Mouse (Mus musculus): ENCODE data around the gene Hs6st1. TPM values are rescaled to one million over a fixed set of nuclear protein-coding genes. Genes with fewer than 3 reads are reported as not detected.

Hs6st1 gene
- total RNA-seq (2014; rRNA removed) (40.2 and 43.7 TPM in 2 replicates), polyA plus RNA-seq (2012; rRNA removed) (110 and 121 TPM in 2 replicates)

- H3K27me3 ChIP-seq (ENCODE audit: control insufficient read depth, insufficient read depth, low read length), result no peaks in the 10 kb centered on the region
- H3K27ac ChIP-seq (replicated peaks; ENCODE audit: insufficient read depth, low read depth, low read length), result peak within 1 kb of the TSS; percentile 98
- TF ChIP-seq POLR2A (IDR thresholded peaks at IDR 0.05; ENCODE audit: extremely low read depth, insufficient read depth, low read length) (peak; percentile 83), CTCF (IDR thresholded peaks at IDR 0.05; ENCODE audit: low read depth, low read length) (no peak)
- H3K9ac ChIP-seq (ENCODE audit: low read depth, low read length), result peak within 1 kb of the TSS; percentile 89
- peak within 1 kb of the TSS; percentile 80 for H3K4me3 ChIP-seq (ENCODE audit: insufficient read depth, low read depth, low read length)
- H3K79me2 ChIP-seq (ENCODE audit: control insufficient read depth, insufficient read depth, low read length), result peaks cover 37% of the 10 kb centered on the region
- under 1% methylated on average over 55 of the region's 55 CpGs for WGBS
- peaks cover 25% of the 10 kb centered on the region for H3K4me1 ChIP-seq (ENCODE audit: control insufficient read depth, insufficient read depth, low read length)
- peak; percentile 95 for DNase-seq (ENCODE audit: extremely low read depth, low read depth, low spot score)
- H3K36me3 ChIP-seq (ENCODE audit: control insufficient read depth, insufficient read depth, low read length), result no peaks in the 10 kb centered on the region
These were observed at the start of gene Hs6st1 for GRCm38 (mm10) chr1:36068076-36068475. Gene Hs6st1, plus strand, starts transcription at chr1:36068400.

GRCm38 (mm10) chr1:36018617-36019016 is 49.6 kb upstream of the Hs6st1 start:
- Histone ChIP-seq H3K27me3 (ENCODE audit: control insufficient read depth, insufficient read depth, low read length) (no peaks in the 10 kb centered on the region), H3K9ac (ENCODE audit: low read depth, low read length) (no peak overlapping the region), H3K4me1 (ENCODE audit: control insufficient read depth, insufficient read depth, low read length) (no peaks in the 10 kb centered on the region), H3K4me3 (ENCODE audit: insufficient read depth, low read depth, low read length) (no peak overlapping the region), H3K27ac (replicated peaks; ENCODE audit: insufficient read depth, low read depth, low read length) (no peak overlapping the region), H3K36me3 (ENCODE audit: control insufficient read depth, insufficient read depth, low read length) (no peaks in the 10 kb centered on the region), H3K79me2 (ENCODE audit: control insufficient read depth, insufficient read depth, low read length) (no peaks in the 10 kb centered on the region)
- DNase-seq (ENCODE audit: extremely low read depth, low read depth, low spot score), result no peak
- TF ChIP-seq POLR2A (IDR thresholded peaks at IDR 0.05; ENCODE audit: extremely low read depth, insufficient read depth, low read length) (no peak), CTCF (IDR thresholded peaks at IDR 0.05; ENCODE audit: low read depth, low read length) (no peak)
- WGBS, result over 99% methylated on average over 4 of the region's 4 CpGs

- no peak for DNase-seq (ENCODE audit: extremely low read depth, low read depth, low spot score)
- no peak for TF ChIP-seq POLR2A (IDR thresholded peaks at IDR 0.05; ENCODE audit: extremely low read depth, insufficient read depth, low read length)
- TF ChIP-seq CTCF (IDR thresholded peaks at IDR 0.05; ENCODE audit: low read depth, low read length), result no peak
- no peaks in the 10 kb centered on the region for H3K36me3 ChIP-seq (ENCODE audit: control insufficient read depth, insufficient read depth, low read length)
- no peaks in the 10 kb centered on the region for H3K4me1 ChIP-seq (ENCODE audit: control insufficient read depth, insufficient read depth, low read length)
- H3K79me2 ChIP-seq (ENCODE audit: control insufficient read depth, insufficient read depth, low read length), result no peaks in the 10 kb centered on the region
- H3K4me3 ChIP-seq (ENCODE audit: insufficient read depth, low read depth, low read length), result no peak overlapping the region
- 97% methylated on average over 2 of the region's 2 CpGs for WGBS
- no peak overlapping the region for H3K27ac ChIP-seq (replicated peaks; ENCODE audit: insufficient read depth, low read depth, low read length)
- H3K27me3 ChIP-seq (ENCODE audit: control insufficient read depth, insufficient read depth, low read length), result no peaks in the 10 kb centered on the region
- no peak overlapping the region for H3K9ac ChIP-seq (ENCODE audit: low read depth, low read length)
These were observed 49.0 kb upstream of the Hs6st1 start for GRCm38 (mm10) chr1:36019161-36019560.

GRCm38 (mm10) chr1:36020315-36020714 is 47.9 kb upstream of the Hs6st1 start:
- no peak for DNase-seq (ENCODE audit: extremely low read depth, low read depth, low spot score)

GRCm38 (mm10) chr1:36030421-36030821 is 37.8 kb upstream of the Hs6st1 start:
- TF ChIP-seq POLR2A (IDR thresholded peaks at IDR 0.05; ENCODE audit: extremely low read depth, insufficient read depth, low read length) (no peak), CTCF (IDR thresholded peaks at IDR 0.05; ENCODE audit: low read depth, low read length) (0 out of 2 replicates have a peak, but pooled peaks have one; percentile 9)
- H3K9ac ChIP-seq (ENCODE audit: low read depth, low read length), result no peak overlapping the region
- DNase-seq (ENCODE audit: extremely low read depth, low read depth, low spot score), result peak; percentile 65
- H3K27me3 ChIP-seq (ENCODE audit: control insufficient read depth, insufficient read depth, low read length), result no peaks in the 10 kb centered on the region
- H3K4me3 ChIP-seq (ENCODE audit: insufficient read depth, low read depth, low read length), result no peak overlapping the region
- H3K4me1 ChIP-seq (ENCODE audit: control insufficient read depth, insufficient read depth, low read length), result peaks cover 7% of the 10 kb centered on the region
- WGBS, result 45% methylated on average over 10 of the region's 10 CpGs
- no peak overlapping the region for H3K27ac ChIP-seq (replicated peaks; ENCODE audit: insufficient read depth, low read depth, low read length)
- no peaks in the 10 kb centered on the region for H3K79me2 ChIP-seq (ENCODE audit: control insufficient read depth, insufficient read depth, low read length)
- no peaks in the 10 kb centered on the region for H3K36me3 ChIP-seq (ENCODE audit: control insufficient read depth, insufficient read depth, low read length)

More at GRCm38 (mm10) chr1:36020315-36020714, 47.9 kb upstream of the Hs6st1 start:
- TF ChIP-seq CTCF (IDR thresholded peaks at IDR 0.05; ENCODE audit: low read depth, low read length), result no peak
- TF ChIP-seq POLR2A (IDR thresholded peaks at IDR 0.05; ENCODE audit: extremely low read depth, insufficient read depth, low read length), result no peak
- WGBS, result 92% methylated on average over 4 of the region's 4 CpGs
- no peaks in the 10 kb centered on the region for H3K27me3 ChIP-seq (ENCODE audit: control insufficient read depth, insufficient read depth, low read length)
- no peaks in the 10 kb centered on the region for H3K79me2 ChIP-seq (ENCODE audit: control insufficient read depth, insufficient read depth, low read length)
- no peak overlapping the region for H3K9ac ChIP-seq (ENCODE audit: low read depth, low read length)
- no peak overlapping the region for H3K27ac ChIP-seq (replicated peaks; ENCODE audit: insufficient read depth, low read depth, low read length)
- no peaks in the 10 kb centered on the region for H3K36me3 ChIP-seq (ENCODE audit: control insufficient read depth, insufficient read depth, low read length)
- no peaks in the 10 kb centered on the region for H3K4me1 ChIP-seq (ENCODE audit: control insufficient read depth, insufficient read depth, low read length)
- no peak overlapping the region for H3K4me3 ChIP-seq (ENCODE audit: insufficient read depth, low read depth, low read length)

- WGBS, result 72% methylated on average over 8 of the region's 8 CpGs
- DNase-seq (ENCODE audit: extremely low read depth, low read depth, low spot score), result no peak
- TF ChIP-seq POLR2A (IDR thresholded peaks at IDR 0.05; ENCODE audit: extremely low read depth, insufficient read depth, low read length) (no peak), CTCF (IDR thresholded peaks at IDR 0.05; ENCODE audit: low read depth, low read length) (no peak)
- Histone ChIP-seq H3K9ac (ENCODE audit: low read depth, low read length) (no peak overlapping the region), H3K27ac (replicated peaks; ENCODE audit: insufficient read depth, low read depth, low read length) (no peak overlapping the region), H3K79me2 (ENCODE audit: control insufficient read depth, insufficient read depth, low read length) (no peaks in the 10 kb centered on the region), H3K36me3 (ENCODE audit: control insufficient read depth, insufficient read depth, low read length) (no peaks in the 10 kb centered on the region), H3K27me3 (ENCODE audit: control insufficient read depth, insufficient read depth, low read length) (no peaks in the 10 kb centered on the region), H3K4me3 (ENCODE audit: insufficient read depth, low read depth, low read length) (no peak overlapping the region), H3K4me1 (ENCODE audit: control insufficient read depth, insufficient read depth, low read length) (no peaks in the 10 kb centered on the region)
These were observed 29.4 kb upstream of the Hs6st1 start for GRCm38 (mm10) chr1:36038769-36039168.
